Mouse (Mus musculus): ENCODE data around the gene Tm2d1. TPM values are rescaled to one million over a fixed set of nuclear protein-coding genes. Genes with fewer than 3 reads are reported as not detected.
"Not testable (repeated sequence)": the region's sequence is repeated elsewhere in the genome, so short reads cannot be mapped to it uniquely, and the experiment has no call there.

Gene Tm2d1
- 10 to 100 TPM; 36.1 to 37.2 TPM for total RNA-seq (2021)
- long read RNA-seq, experiment 1, transcript Tm2d1-202 (7 exons, 1,027 nt): major isoform, 68 of 74 reads
- long read RNA-seq, experiment 1, partial matches to known transcripts: 1 of 74 reads
- long read RNA-seq, experiment 1, other reads (novel, unspliced or antisense): 5 of 74 reads
- long read RNA-seq, experiment 2, transcript Tm2d1-202 (7 exons, 1,027 nt): major isoform, 44 of 46 reads
- long read RNA-seq, experiment 2, partial matches to known transcripts: 1 of 46 reads
- long read RNA-seq, experiment 2, other reads (novel, unspliced or antisense): 0 of 46 reads

- peak; percentile 91 for DNase-seq
Measured at GRCm38 (mm10) chr4:98382716-98383424, at the start of gene Tm2d1. TSS of gene Tm2d1 (minus strand) at chr4:98383306.

DNA sequence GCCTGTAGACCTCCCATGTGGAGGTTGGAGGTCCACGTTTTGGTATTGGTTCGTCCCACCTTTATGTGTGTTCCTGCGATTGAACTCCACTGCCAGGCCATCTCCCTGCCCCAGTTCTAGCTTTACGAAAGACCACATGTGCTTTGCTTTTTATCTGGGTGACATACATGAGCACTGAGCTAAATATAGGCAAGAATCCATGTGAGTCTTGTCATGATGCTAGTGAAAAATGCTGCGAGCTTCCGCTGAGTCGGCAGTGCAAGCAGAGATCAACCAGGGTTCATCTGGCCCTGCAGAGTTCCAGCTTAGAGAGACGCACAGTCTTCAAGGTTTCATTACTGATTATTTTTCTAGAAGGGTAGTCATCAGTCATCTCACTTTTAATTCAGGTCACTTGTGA is 45.3 kb upstream of the Tm2d1 start:
- DNase-seq: no peak

GRCm38 (mm10) chr4:98415150-98415549 is 32.0 kb upstream of the Tm2d1 start:
- not testable (repeated sequence) for DNase-seq

GRCm38 (mm10) chr4:98408455-98408854 is 25.3 kb upstream of the Tm2d1 start:
- no peak for DNase-seq

- DNase-seq: no peak
Measured at GRCm38 (mm10) chr4:98404412-98404811, 21.3 kb upstream of the Tm2d1 start.

GRCm38 (mm10) chr4:98403492-98403891 is 20.4 kb upstream of the Tm2d1 start:
- DNase-seq: no peak

DNA sequence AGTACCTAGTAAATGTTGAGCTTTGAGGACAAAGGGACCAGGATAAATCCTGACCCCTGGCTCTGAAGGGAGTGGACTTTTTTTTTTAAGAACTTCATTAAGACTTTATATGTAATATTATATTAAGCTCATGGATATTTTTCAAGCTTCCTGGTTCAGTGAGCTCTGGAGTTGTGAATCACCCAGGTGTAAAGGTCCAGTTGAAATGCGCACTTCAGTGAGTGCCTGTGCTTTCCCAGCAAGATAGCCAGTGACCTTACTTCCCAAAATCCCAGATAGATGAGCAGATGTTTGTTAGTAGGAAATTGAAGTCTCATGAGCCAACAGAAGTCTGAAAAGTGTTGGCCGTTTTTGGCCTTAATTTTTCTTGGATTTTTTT is 18.5 kb upstream of the Tm2d1 start:
- no peak for DNase-seq

GRCm38 (mm10) chr4:98400926-98401583 is 17.9 kb upstream of the Tm2d1 start:
- no peak for DNase-seq

DNA sequence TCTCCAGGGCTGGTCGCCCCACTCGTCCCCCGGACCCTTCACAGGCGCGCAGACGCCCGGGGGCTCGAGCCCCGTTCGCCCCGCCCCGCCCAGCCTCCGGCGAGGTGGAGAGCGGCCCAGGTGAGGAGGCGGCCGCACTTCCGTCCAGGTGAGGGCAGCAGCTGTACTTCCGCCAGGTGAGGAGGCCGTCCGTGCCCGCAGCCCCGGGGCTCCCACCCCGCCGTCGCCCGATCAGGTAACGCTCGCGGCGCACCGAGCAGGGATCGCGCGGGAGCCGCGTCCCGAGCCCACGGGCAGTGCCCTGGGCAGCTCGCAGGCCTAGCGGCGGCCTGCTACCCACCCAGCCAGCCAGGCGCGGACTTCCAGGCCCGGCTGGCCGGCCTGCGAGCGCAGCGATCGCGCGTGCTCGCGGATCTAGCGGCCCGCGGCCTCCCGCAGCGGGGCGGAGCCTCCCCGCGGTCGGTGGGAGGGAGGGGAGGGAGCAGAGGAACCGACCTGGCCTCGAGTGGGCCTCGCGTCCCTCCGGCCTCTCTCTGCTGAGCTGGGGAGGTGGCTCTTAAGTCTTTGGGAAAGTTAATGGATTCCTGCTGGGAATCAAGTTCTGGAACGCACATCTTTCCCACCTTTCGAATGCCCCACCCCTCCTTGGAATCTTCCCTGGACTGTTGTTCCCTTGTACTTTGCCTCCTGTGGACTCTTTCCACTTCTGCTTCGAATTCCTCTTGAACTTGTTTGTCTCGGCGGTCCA is 12.8 kb upstream of the Tm2d1 start, which contains the start of gene Patj:
Gene Patj (plus strand): TSS at position 96 of the 748 bp plus-strand sequence.
- peak; percentile 72 for DNase-seq

- no peak for DNase-seq
Measured at GRCm38 (mm10) chr4:98395346-98395689, 12.2 kb upstream of the Tm2d1 start.

DNA sequence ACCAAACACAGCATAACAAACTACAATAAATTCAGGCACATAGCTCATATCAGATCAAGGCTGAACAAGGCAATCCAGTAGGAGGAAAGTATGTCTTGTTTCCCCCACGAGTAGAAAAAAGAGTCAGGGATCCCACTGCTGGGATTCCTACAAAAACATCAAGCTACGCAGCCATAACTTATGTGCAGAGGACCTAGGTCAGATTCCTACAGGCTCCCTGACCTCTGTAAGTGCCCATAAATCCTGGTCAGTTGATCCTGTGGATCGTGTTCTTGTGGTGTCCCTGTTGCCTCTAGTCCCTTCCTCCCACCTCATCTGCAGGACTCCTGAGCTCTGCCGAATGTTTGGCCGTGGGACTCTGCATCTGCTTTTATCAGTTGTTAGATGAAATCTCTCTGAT is 1.9 kb upstream of the Tm2d1 start:
- no peak for DNase-seq

DNA sequence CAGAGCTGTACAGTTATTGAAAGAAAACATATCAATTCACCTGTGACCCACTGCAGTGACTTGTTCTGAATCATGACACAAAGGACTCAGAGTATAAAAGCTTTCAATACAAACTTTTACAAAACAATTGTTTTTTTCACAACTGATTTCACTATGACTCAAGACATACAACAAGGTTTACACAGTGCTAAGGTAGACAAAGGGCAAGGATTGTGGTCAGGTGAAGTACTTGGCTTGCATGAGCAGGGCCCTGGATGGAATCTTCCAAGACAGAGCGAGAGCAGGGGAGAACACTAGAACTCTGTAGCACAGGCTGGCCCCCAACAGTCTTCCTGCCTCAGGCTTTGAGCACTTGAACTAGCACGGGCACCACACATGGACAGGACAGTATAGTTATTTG is 6.2 kb downstream of the Tm2d1 start:
- no peak for DNase-seq

DNA sequence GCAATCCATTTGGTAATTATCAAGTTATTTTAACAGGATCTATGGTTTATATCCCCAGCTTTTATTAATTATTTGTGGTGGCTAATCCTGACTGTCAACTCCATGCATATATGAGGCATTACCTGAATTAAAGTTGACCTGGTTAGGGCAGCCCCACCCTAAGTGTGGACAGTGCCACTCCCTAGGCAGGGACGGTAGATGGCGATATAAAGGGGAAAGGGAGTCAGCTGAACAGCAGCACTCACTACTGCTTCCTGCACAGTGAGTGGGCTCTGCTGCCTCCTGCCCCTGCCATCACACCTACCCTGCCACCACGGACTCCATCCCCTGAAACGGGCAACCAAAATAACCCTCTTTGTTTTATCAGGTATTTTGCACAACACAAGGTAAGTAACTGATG is 7.7 kb downstream of the Tm2d1 start:
- no peak for DNase-seq

DNA sequence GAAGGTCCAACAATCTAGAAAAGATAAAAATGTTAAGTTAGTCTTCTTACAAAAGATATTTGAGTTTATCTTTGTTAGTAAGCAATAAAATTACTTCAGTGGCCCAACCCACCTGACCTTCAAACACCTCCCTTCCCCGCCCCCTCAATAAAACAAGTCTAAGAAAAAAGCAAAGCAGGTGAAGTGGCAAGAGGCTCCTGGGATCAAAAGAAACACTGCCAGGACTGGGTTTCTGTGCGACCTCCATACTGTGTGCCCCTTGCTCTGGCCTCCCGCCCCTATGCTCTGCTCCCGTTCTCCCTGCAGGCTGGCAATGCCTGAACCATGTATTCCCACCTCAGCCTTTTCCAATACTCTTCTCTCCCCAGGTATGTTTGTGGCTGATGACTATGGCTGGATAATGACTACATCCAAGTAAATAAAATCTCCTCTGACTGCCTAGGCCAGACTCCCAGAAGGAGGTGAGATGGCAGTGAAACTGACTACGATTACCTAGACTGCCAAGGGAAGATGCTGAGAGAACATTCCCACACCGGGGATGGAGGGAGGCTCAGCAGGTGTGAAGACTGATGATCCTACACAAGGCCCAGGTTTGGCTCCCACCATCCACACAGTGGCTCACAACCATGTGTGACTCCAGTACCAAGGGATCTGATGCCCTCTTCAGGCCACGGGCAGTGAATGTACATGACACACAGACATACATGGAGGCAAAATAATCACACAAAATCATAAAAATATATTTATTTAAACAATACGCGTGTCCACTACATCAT is 24.9 kb downstream of the Tm2d1 start:
- no peak for DNase-seq

DNA sequence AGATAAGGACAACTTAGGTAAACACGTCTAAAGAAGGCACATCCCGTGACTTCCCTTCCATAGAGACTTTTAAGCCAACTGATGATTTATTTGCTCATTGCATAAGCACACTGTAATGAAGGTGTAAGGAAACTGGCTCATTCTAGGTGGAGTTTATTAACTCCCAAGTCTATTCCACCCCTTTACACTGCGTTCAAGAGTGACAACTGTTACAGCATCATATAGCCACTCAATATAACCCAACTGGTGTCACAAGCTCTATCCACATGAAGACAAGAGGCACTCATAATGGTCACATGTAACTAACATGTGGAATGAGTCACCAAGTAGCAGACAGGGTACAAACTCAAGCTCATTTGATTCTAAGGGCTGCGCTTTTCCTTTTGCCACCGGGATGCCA is 34.5 kb downstream of the Tm2d1 start:
- DNase-seq: no peak

- no peak for DNase-seq
Measured at GRCm38 (mm10) chr4:98345783-98346182, 37.3 kb downstream of the Tm2d1 start.

GRCm38 (mm10) chr4:98339992-98340564 is 43.0 kb downstream of the Tm2d1 start:
- DNase-seq: no peak

DNA sequence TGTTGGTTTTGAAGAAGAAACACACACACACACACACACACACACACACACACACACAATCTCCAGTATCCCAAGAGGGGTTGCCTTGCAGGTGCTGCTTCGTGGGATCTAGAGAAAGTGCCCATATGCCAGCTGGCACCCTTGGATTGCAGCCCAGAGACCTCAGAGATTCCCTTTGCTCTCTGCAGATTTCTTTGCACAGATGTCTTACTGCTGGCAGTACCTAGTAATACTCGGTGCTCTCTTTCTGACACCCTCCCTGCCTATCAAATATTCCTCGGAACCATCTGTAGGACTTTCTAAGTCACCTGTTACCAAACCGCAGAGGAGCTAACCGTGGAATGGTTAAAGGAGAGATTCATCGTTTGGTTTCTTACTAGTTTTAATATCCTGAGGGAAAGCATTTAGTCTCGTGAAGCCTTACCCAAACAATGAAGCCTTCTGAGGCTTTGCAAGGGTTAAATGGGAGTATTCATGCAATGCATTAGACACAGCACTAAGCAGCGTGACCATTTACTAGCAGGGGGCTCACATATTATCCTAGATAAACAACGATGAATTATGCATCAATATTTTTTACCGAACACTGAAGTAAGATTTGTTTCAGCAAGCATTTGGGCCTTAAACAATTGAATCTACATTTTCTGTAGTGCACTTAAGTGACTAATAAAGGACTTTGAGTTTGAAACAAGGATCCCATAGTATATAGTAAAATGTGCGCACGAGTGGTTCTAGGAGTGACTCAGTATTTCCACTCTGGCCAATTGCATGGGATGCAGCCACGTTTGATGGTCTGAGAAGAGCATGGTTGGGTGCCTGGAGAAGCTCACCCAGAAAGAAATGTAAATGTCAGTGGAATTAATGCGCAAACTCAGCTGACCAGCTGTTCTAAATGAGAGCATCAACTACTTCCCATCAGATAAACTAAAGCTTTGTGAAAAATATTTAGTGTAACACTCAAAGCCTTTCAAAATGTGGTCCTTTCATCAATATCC is 44.2 kb downstream of the Tm2d1 start:
- no peak for DNase-seq

DNA sequence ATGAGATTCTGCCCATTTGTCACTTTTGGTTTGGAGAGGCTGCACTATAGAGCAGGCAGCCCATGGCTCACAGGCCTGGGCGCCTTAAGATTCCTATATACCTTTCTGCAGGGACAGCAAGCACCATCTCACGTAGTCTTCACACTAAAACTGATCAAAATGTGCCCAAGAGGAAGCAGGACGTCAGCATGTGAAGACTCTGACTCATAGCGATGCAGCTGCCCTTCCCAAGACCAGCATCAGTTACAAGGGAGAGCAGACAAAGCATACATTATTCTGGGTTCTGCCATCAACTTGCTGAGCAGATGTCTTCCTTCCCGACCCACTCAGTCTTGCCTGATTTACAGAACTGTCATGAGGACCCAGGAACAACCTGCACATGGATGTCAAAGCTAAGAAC is 45.9 kb downstream of the Tm2d1 start:
- no peak for DNase-seq

GRCm38 (mm10) chr4:98335726-98336125 is 47.4 kb downstream of the Tm2d1 start:
- DNase-seq: no peak
